Mouse (Mus musculus): Measurements from ENCODE around the gene Papola.

DNA sequence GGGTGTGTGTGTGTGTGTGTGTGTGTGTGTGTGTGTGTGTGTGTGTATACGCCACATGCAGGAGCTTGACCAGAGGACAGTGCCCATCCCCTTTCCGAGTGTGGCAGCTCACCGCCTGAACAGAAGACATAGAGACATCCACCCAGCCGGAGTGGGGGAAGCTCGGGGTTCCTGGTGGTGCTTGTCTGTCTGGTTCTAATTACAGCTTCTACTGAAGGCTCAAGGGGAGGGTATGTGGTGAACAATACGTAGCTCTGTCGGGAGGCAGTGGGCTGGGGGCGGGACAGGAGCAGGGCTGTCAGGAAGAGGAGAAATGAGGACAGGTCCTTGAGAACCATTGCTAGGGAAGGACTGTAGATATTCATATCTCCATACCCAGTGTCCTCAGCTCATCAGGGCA lies 64.6 kb downstream of the Papola start:
- TF ChIP-seq CTCF (conservative IDR thresholded peaks at IDR 0.05; ENCODE audit: low read length) = no peak
- no peak for TF ChIP-seq NANOG (IDR thresholded peaks at IDR 0.05; ENCODE audit: borderline replicate concordance, low read length)
- no peak for TF ChIP-seq POU5F1 (IDR thresholded peaks at IDR 0.05; ENCODE audit: borderline replicate concordance, low read length)

Measured in E14TG2a.4 (cell line).